Mouse (Mus musculus): ENCODE results near the gene Ambra1.

- TF ChIP-seq CTCF (IDR thresholded peaks at IDR 0.05; ENCODE audit: extremely low read depth, insufficient read depth, low read length) (no peak), POLR2A (IDR thresholded peaks at IDR 0.05; ENCODE audit: extremely low read depth, insufficient read depth, low read length) (no peak)
Measured at GRCm38 (mm10) chr2:91771921-91772705, 42.2 kb downstream of the Ambra1 start.
